Mouse (Mus musculus) gastrocnemius, postnatal 10 days (tissue): ENCODE results near the gene Fga. TPM values are rescaled to one million over a fixed set of nuclear protein-coding genes. Genes with fewer than 3 reads are reported as not detected.

Experiments used
- DNase-seq: peaks from one replicate; pipeline ENCODE4 v3.0.0; 2021; ENCODE audit warnings: mixed read lengths
- total RNA-seq, 2 experiments: library from RNA; stranded (reverse); gene quantifications; 2 replicates each; pipeline ENCODE4 v1.2.3; 2021

Fga gene
- total RNA-seq, 2 experiments from 2014 or later, result 1.1 TPM; not detected in 1

DNA sequence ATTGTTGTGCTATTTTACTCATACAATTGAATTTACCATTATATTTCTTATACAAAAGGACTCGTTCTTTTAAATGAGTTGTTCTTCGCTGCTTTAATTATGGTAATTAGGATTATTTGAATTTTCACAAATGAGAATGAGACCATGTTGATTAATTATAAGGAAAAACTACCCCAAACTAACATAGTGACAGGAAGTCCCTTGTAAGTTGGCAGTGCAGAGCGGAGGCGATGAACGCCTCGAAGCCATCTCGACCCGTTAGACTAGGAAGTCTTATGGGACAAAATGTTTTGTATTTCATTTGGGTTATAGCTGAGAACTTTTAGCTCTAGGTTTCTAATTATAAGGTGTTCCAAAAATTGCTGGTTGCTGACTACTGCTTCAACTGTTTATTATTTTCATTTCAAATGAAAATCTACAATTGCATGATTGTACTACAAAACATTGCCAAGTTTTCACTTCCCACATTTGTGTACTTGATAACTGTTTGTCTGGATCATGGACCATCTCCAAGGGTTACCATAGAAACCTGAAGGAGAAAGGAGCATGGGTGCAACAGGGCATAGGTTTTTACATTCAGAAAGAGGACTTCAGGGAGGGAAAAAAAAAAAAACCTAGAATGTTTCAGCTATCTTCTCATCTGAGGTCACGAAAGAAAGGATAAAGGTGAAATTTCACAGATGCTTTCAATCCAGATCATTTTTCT, 1.8 kb downstream of the Fga start:
- no peak for DNase-seq

- no peak for DNase-seq
These were observed 4.5 kb downstream of the Fga start for GRCm38 (mm10) chr3:83030331-83030730.

DNA sequence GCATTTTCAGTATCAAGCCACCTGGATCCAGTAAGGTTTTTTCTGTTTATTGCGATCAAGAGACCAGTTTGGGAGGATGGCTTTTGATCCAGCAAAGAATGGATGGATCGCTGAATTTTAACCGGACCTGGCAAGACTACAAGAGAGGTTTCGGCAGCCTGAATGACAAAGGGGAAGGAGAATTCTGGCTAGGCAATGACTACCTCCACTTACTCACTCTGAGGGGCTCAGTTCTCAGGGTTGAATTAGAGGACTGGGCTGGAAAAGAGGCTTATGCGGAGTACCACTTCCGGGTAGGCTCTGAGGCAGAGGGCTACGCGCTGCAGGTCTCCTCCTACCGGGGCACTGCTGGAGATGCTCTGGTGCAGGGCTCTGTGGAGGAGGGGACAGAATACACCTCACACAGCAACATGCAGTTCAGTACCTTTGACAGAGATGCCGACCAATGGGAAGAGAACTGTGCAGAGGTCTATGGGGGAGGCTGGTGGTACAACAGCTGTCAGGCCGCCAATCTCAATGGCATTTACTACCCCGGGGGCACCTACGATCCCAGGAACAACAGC, 7.0 kb downstream of the Fga start:
- no peak for DNase-seq

DNA sequence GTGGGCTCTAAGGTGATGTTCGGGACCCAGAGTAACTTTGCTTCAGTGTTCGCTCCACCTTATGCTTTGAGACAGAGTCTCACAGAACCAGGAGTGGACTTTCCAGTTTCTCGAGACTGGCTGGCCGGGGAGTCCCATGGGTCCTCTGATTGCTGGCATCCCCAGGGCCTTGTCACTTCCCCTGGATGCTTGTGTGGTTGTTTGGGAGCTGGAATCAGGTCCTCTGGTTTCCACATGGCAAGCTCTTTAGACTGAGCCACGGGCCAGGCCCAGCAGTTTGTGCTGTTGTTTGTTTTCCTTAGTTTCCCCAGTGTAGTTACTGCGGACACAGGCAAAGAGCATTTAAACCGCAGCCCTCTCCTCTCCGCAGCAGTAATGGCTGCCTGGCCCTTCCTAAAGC, 7.9 kb downstream of the Fga start:
- no peak for DNase-seq

GRCm38 (mm10) chr3:83038865-83039264, 13.0 kb downstream of the Fga start:
- no peak for DNase-seq

- no peak for DNase-seq
These were observed 13.8 kb downstream of the Fga start for GRCm38 (mm10) chr3:83039666-83040065.

GRCm38 (mm10) chr3:83042451-83042850, 16.6 kb downstream of the Fga start:
- DNase-seq, result no peak

- no peak for DNase-seq
These were observed 20.8 kb downstream of the Fga start for GRCm38 (mm10) chr3:83046649-83047048.

- no peak for DNase-seq
These were observed 23.8 kb downstream of the Fga start, which contains the start of gene Fgb for GRCm38 (mm10) chr3:83049680-83050079. Gene Fgb, minus strand, starts transcription at chr3:83049863.

DNA sequence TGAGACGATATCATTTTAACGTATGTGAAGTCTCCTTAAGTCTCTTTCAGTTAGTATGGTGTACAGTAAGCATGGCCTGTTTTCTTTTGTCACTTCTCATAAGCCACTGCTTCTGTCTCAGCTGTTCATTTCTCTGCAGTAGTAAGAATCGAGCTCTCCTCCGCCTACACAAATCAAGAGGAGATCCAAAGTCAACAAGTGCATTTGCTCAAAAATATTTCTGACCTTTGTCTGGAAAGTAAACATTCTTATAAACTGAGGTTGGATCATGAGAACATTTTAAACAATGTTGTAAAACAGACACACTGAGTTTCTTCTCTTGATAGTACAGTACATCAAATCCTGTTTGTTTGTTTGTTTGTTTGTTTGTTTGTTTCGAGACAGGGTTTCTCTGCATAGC, 24.8 kb downstream of the Fga start:
- DNase-seq, result no peak

- no peak for DNase-seq
These were observed 26.2 kb downstream of the Fga start for GRCm38 (mm10) chr3:83052102-83052501.

- DNase-seq, result no peak
These were observed 27.2 kb downstream of the Fga start for GRCm38 (mm10) chr3:83053126-83053525.

DNA sequence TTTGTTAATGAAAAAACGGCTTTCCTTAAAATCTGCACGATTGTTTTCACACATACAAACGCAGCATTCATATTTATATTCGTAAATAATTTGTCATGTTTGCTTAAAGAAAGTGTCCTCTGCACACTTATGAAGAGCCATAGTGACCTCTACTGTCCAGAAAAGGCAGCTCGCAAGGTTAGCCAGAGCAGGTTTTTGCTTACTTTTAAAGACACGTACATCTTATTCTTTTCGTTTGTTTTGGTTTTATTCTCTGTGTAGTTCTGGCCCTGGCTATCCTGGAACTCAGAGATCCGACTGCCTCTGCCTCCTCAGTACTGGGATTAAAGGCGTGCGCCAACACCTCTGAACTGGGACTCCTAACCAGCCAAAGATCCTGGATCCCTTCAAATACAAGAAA, 27.9 kb downstream of the Fga start:
- peak; percentile 21 for DNase-seq

GRCm38 (mm10) chr3:83054759-83055158, 28.9 kb downstream of the Fga start:
- no peak for DNase-seq

DNA sequence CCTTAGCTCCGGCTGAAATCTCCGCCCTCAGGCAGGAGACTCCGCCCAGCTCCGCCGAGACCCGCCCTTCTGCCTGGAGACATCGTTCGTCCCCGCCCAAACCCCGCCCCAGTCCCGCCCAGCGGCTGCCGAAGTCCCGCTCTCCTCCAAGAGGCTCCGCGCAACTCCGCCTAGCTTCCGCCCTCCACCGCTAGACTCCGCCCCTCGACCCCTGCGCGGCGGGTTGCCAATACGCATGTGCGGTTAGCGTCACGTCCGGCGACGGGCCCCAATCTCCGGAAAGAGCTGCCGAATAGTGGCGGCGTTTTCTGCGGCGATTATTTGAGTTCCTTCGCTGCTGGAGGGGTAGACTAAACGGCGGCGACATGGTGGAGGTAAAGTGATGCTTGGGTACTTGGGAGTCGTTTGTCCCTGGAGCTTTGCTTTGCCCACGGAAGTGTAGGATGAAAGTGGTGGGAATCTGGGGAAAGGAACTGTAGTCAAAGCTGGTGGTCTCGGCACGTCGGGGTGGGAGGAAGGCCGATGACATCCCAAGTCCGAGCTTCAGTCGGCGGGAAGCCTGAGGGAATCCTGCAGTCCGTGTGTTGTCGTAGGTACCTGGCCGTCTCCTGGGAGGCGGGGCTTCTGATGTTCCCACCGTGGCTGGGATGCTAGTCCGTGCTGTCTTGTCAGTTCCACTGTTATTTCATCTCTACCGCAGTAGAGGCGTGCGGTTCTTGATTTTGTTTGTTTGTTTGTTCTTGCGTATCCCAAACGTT, 29.6 kb downstream of the Fga start, which contains the start of gene Plrg1:
TSS of gene Plrg1 (plus strand) at position 242 of the 758 bp plus-strand sequence.
- DNase-seq, result peak; percentile 100

DNA sequence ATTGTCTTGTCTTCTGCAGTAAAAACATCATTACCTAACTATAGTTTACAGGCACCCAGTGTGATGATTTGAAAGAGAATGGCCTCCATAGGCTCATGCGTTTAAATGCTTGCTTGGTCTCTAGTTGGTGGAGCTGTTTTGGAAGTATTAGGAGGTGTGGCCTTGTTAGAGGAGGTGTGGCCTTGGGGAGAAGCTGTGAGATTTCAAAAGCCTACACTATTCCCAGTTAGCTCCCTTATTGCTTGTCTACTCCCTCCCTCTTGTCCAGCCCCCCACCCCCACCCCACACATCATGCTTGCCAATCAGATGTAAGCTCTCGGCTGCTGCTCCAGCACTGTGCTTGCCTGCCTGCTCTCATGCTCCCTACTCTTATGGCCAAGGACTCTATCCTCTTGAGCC, 31.2 kb downstream of the Fga start:
- DNase-seq, result no peak

GRCm38 (mm10) chr3:83067920-83068319, 42.0 kb downstream of the Fga start:
- DNase-seq, result no peak

GRCm38 (mm10) chr3:83068869-83069268, 43.0 kb downstream of the Fga start:
- no peak for DNase-seq

DNA sequence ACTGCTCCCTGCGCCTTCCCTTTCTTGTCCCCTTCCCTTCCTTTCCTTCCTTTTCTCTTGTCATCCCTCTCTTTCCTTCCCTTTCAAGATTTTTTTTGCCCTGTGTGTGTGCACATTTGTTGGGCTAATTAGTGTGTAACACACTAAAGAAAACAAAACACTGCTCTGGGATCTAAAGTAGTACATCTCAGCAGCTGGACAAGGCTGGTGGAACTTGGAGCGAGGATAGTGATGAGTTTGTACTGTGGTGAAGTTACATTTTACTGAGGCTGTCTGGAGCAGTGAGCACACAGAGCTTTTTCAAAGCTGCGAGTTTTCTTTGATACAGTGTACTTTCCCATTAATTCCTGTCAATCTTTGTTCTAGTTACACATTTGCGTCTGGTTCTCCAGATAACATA, 44.4 kb downstream of the Fga start:
- no peak for DNase-seq

DNA sequence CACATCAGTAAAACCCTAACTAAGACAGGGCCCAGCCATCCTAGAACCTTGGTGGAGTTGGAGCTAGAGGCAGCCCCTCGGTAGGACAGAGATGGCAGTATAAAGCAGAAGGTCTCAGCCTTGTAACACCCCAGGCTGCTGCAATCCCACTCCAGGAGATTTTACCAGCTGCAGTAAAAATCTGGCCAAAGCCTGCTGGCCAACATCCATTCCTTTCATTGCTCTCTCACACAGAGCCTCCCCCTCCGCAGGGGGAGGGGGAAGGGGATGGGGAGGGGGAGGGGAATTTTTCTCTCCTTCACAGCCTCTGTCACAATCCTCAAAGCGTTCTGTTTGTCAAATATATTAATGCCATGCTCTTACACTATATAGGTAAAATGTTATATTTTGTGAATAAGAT, 50.7 kb downstream of the Fga start:
- DNase-seq, result peak; percentile 43

DNA sequence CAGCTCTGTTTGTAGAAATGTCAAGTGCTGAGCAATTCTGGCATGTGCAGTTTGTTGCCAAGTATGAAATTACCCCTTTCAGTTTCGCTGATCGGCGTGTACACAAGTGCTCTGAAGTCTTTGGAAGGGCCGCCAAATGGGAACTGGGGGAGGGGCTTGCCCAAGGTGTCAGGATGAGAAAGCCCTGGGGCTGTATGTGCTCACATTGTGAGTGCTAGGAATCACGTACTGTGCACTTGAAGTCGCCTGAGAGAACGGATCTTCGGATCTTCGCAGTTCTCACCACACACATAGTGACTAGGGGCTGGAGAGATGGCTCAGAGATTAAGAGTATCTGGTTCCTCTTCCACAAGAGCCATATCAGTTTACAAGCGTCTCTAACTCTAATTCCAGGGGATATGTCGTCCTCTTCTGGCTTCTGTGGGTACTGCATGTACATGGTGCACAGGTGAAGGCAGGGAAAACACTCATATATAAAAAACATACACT, 54.7 kb downstream of the Fga start:
- peak; percentile 55 for DNase-seq
